Mouse (Mus musculus) heart, postnatal 14 days (tissue): Measurements from ENCODE around the gene Etl4. TPM values are rescaled to one million over a fixed set of nuclear protein-coding genes. Genes with fewer than 3 reads are reported as not detected.

Source experiments
- DNase-seq, 2 experiments: peaks; one replicate each; pipeline ENCODE4 v3.0.0; 2021 to 2022
- intact Hi-C: fragments of 180-260 bp; cut with DNase I; formaldehyde crosslinking; loops from one replicate; pipeline ENCODE4 v1.15.1; 2025
- total RNA-seq, 2 experiments: library from RNA; stranded (reverse); gene quantifications; 2 replicates each; pipeline ENCODE4 v1.2.3; 2021

The Etl4 gene
- total RNA-seq, 2 experiments from 2014 or later, result 44.5 to 47.0 TPM

GRCm38 (mm10) chr2:20726974-20727373, 817.4 kb downstream of the Etl4 start:
- no peak for DNase-seq
- intact Hi-C loops, result no loop called here

- DNase-seq, result no peak
- intact Hi-C loops, result no loop called here
Observed at GRCm38 (mm10) chr2:20727752-20728438, 818.3 kb downstream of the Etl4 start.

- intact Hi-C loops, result no loop called here
Observed at GRCm38 (mm10) chr2:20735444-20735843, 825.9 kb downstream of the Etl4 start.

GRCm38 (mm10) chr2:20736324-20737015, 826.9 kb downstream of the Etl4 start:
- intact Hi-C loops, result no loop called here
- no peak for DNase-seq

More at GRCm38 (mm10) chr2:20735444-20735843, 825.9 kb downstream of the Etl4 start:
- DNase-seq, result no peak

- intact Hi-C loops, result no loop called here
- no peak for DNase-seq
Observed at GRCm38 (mm10) chr2:20737112-20737808, 827.7 kb downstream of the Etl4 start.

GRCm38 (mm10) chr2:20737837-20738236, 828.3 kb downstream of the Etl4 start:
- intact Hi-C loops, result no loop called here
- DNase-seq, result no peak

GRCm38 (mm10) chr2:20747723-20748122, 838.1 kb downstream of the Etl4 start:
- intact Hi-C loops, result no loop called here
- DNase-seq, result no peak

- intact Hi-C loops, result no loop called here
- DNase-seq, result no peak
Observed at GRCm38 (mm10) chr2:20748481-20748880, 838.9 kb downstream of the Etl4 start.

- no peak for DNase-seq
- intact Hi-C loops, result no loop called here
Observed at GRCm38 (mm10) chr2:20749687-20750086, 840.1 kb downstream of the Etl4 start.

- DNase-seq, result no peak
- intact Hi-C loops, result no loop called here
Observed at GRCm38 (mm10) chr2:20753282-20754110, 843.9 kb downstream of the Etl4 start.

- no peak for DNase-seq
- intact Hi-C loops, result no loop called here
Observed at GRCm38 (mm10) chr2:20756964-20757363, 847.4 kb downstream of the Etl4 start.

- DNase-seq, result no peak
- intact Hi-C loops, result no loop called here
Observed at GRCm38 (mm10) chr2:20759045-20759662, 849.6 kb downstream of the Etl4 start.

GRCm38 (mm10) chr2:20761320-20761719, 851.7 kb downstream of the Etl4 start:
- no peak for DNase-seq
- intact Hi-C loops, result no loop called here

- DNase-seq, result no peak
- intact Hi-C loops, result no loop called here
Observed at GRCm38 (mm10) chr2:20761751-20762150, 852.2 kb downstream of the Etl4 start.

- intact Hi-C loops, result no loop called here
- no peak for DNase-seq
Observed at GRCm38 (mm10) chr2:20763511-20764212, 854.1 kb downstream of the Etl4 start.

GRCm38 (mm10) chr2:20764566-20765090, 855.0 kb downstream of the Etl4 start:
- DNase-seq, result no peak
- intact Hi-C loops, result no loop called here

- intact Hi-C loops, result no loop called here
- DNase-seq, result peak in 1 of 2 experiments; percentile 10
Observed at GRCm38 (mm10) chr2:20768681-20769080, 859.1 kb downstream of the Etl4 start.

- intact Hi-C loops, result loop anchor here (10.0 kb wide), 1 partner anchor 645 kb away; no protein-coding TSS in a partner anchor
- DNase-seq, result no peak
Observed at GRCm38 (mm10) chr2:20770171-20770570, 860.6 kb downstream of the Etl4 start.

GRCm38 (mm10) chr2:20774462-20774861, 864.9 kb downstream of the Etl4 start:
- intact Hi-C loops, result loop anchor here (10.0 kb wide), 1 partner anchor 650 kb away; no protein-coding TSS in a partner anchor
- DNase-seq, result no peak
